Mouse (Mus musculus) cortical plate, adult 2 months (tissue): ENCODE measurements around the gene Izumo1r.

Source experiments
- CTCF ChIP-seq: fragments of 200-500 bp; IDR thresholded peaks from 2 replicates; pipeline ENCODE4 v1.5.1; 2011; ENCODE audit warnings: mild to moderate bottlenecking, control low read depth, low read length; ENCODE audit not compliant: insufficient read depth; ENCODE audit errors: extremely low read depth
- POLR2A ChIP-seq: fragments of 200-500 bp; IDR thresholded peaks from 2 replicates; pipeline ENCODE4 v1.6.1; 2011; ENCODE audit warnings: mild to moderate bottlenecking, low read length, control low read depth; ENCODE audit not compliant: insufficient read depth; ENCODE audit errors: extremely low read depth

DNA sequence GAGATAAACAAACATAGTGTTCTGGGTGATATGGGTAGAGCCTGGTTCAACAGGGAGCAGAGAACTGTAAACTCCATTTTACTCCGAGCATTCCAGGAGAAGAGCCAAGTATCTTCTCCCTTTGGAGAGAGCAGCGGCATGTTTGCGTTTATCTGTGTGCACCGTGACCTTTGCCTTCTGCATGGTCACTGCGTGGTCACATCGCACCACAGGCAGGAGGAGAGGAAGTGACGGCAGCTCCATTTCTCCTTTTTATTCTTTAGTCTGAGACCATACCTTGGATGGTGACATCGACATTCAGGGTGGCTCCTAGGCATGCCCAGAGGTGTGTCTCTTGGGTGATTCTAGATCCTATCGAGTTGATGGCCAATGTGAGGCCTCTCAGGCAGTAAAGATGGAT is 10.4 kb downstream of the Izumo1r start:
- TF ChIP-seq CTCF, result no peak
- TF ChIP-seq POLR2A, result no peak
